Mouse (Mus musculus) neural tube, embryonic 14.5 days (tissue): ENCODE data around the gene Tshr. TPM values are rescaled to one million over a fixed set of nuclear protein-coding genes. Genes with fewer than 3 reads are reported as not detected.

Experiments used
- polyA plus RNA-seq: library from polyadenylated mRNA; unstranded; fragments of >200 nt; fragmentation: Nextera tagmentation; extraction: Ambion mirVana; gene quantifications from 2 replicates; pipeline ENCODE4 v1.2.1, GENCODE M21; 2014

The Tshr gene
- polyA plus RNA-seq, 1 experiment from 2014 or later = 0.91 TPM

Other genes starting within 250 kb of the Tshr start
- gene Cep128, start 154 bp upstream of the Tshr start, polyA plus RNA-seq = 3.6 and 4.0 TPM in 2 replicates
- gene Gtf2a1, start 205.9 kb downstream of the Tshr start, polyA plus RNA-seq = 53.8 and 66.7 TPM in 2 replicates